Mouse (Mus musculus) urinary bladder, postnatal 10 days (tissue): Measurements from ENCODE around the gene Bcl9.

Experiments used
- DNase-seq: peaks from one replicate; pipeline ENCODE4 v3.0.0; 2022; ENCODE audit warnings: low spot score

Bcl9 gene

GRCm38 (mm10) chr3:97232328-97232727 is 65.4 kb downstream of the Bcl9 start:
- DNase-seq: no peak

- DNase-seq: no peak
These were observed 65.9 kb downstream of the Bcl9 start for GRCm38 (mm10) chr3:97231857-97232256.

GRCm38 (mm10) chr3:97230631-97231404 is 66.9 kb downstream of the Bcl9 start:
- DNase-seq: no peak

GRCm38 (mm10) chr3:97228457-97228856 is 69.3 kb downstream of the Bcl9 start:
- no peak for DNase-seq

DNA sequence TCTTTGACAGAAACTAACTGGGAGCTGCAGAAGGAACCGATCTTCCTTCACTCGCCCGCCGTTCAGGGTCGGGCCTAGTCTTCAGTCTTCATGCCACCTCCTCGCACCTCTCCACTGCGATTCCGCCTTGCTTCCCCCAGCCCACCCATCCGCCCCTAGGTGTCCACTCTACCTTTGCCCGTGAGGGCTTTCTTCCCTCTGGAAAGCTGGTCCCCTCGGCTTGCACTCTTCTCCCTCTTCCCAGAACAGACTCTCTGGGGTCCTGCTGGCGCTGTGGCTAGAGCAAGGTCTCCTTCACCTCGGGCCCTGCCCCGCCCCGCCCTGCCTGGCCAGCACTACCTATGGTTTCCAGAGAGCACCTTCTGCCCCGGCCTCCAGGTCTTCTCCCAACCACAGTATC is 69.7 kb downstream of the Bcl9 start:
- DNase-seq: no peak

- DNase-seq: peak; percentile 74
These were observed 70.3 kb downstream of the Bcl9 start for GRCm38 (mm10) chr3:97227259-97228005.

DNA sequence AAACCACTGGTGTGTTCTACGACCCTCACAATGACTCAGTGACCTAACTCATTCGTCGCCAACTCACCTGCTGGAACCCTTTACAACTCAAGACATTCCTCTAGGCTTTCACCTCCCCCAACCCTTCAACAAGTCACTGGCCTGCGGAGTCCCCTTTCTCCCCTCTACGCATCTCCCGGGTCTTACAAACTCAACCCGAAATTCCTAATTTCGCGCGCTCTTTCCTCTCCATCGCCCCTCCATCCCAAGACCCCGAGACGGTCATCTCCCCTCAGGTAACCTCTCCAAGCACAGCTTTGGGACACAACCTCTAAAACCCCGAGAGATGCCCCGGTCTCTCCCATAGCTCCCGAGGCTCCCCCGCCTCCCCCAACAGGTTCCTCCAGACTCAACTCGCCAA is 71.0 kb downstream of the Bcl9 start:
- DNase-seq: no peak

DNA sequence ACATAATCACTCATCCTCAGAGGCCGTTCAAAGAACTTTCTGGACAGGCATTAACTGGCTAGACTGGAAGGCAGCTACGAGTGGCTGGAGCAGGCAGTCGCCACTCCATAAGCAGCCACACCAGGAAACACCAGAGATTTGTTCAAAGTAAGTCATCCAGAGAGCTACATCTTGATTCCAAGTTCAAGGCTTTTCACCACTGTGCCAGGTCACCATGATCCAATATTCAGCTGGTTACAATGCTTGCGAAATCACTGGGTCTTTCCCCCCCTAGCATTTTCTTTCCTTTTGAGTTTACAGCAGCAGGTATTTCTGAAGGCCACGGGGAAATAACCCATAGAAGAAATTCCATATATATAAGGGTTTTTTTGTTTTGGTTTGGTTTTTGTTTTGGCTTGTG is 72.5 kb downstream of the Bcl9 start:
- no peak for DNase-seq

DNA sequence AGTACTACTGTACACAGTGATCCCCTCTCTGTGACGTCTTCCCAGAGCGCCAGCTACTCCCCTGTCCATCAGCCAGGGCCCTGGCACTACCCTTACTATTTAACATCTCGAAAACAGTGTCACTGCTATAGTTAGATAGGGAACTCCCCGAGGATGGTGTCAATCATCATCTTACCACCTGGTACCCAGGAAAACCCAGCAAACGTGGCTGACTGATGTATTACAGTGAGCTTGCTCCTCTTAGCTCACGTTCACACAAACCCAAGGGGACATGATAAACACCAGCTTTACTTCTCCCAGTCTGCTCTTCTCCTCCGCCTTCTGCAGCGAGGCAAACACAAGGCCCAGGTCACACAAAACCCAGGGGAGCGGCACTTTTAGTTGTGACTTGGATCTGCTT is 74.5 kb downstream of the Bcl9 start:
- DNase-seq: no peak

- DNase-seq: no peak
These were observed 82.2 kb downstream of the Bcl9 start for GRCm38 (mm10) chr3:97215526-97215925.

- DNase-seq: no peak
These were observed 83.3 kb downstream of the Bcl9 start for GRCm38 (mm10) chr3:97214439-97214838.

- no peak for DNase-seq
These were observed 83.8 kb downstream of the Bcl9 start for GRCm38 (mm10) chr3:97213871-97214270.

DNA sequence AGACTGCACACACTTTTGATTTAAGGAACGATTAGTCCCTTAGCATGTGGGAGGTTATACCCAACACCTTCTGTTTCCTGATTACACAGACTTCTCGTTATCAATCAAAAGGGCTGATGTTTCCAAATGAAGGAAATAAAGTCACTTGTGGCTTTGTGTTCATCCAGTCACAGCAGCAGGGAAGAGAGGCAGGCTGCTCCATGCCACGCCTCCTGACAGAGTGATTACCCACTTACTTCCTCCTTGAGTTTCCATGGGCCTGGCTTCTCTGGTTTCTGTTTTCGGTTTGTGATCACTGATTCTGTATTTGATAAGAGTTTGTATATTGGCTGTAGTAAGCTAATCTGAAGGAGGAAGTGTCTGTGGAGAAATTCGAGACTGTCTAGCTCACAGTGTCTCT is 86.5 kb downstream of the Bcl9 start:
- no peak for DNase-seq

DNA sequence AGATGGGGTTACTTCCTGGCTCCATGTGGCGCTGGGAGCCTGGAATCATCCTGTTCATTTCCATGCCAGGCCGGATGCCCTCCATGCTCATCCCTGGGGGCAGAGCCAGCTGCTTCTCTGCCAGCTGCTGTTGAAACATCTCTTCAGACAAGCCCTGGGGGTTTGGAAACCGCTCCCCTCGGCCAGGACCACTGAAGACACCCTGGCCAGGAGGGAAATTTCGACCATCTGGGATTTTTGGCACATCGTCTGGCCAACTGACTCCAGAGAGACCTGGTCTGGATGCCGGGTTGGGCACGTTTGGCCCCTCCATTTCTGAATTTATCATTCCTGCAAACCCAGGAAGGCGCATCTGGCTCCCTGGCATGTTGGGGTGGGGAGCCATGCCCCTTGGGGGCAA is 88.4 kb downstream of the Bcl9 start:
- DNase-seq: no peak

- DNase-seq: no peak
These were observed 91.2 kb downstream of the Bcl9 start for GRCm38 (mm10) chr3:97206521-97206920.

- no peak for DNase-seq
These were observed 93.8 kb downstream of the Bcl9 start for GRCm38 (mm10) chr3:97203880-97204279.

DNA sequence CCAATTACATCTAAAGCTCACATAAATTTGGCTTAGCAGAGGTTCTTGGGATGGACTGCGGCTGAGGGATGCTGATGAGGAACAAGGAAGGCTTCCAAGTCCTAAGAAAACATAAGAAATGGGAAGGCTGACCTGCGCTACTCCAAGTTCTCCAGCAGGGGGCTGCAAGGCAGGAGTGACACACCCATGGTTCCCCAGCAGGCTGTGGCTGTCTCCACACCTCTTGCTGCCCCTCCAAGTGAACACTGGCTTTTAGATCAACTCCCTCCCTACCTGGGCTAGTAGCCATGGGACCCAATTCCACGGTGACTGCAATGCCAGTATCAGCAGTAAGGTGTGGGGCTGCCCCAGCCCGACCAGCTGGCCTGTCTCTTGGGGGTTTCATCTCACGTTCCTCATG is 95.8 kb downstream of the Bcl9 start:
- no peak for DNase-seq

DNA sequence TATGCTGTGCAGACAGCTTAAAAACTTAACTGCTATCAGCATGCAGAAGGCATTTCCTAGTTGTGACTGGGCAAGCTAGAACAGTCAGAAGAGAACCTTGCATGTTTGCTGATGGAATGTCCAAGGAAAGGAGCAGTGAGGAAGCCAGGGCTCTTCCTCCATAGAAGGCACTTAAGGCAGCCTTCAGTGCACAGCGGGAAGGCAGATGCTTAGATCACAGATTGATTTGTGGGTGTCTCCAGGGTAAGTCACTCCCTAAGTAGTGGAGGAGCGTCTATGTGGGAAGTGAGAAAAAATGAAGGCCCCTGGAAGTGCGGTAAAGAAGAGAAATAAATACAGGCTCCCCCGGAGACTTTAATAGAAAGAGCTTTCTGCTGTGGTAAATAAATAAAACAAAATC is 98.5 kb downstream of the Bcl9 start:
- DNase-seq: no peak

- no peak for DNase-seq
These were observed 101.1 kb downstream of the Bcl9 start for GRCm38 (mm10) chr3:97196571-97196970.

- DNase-seq: no peak
These were observed 112.4 kb downstream of the Bcl9 start for GRCm38 (mm10) chr3:97185098-97185860.

DNA sequence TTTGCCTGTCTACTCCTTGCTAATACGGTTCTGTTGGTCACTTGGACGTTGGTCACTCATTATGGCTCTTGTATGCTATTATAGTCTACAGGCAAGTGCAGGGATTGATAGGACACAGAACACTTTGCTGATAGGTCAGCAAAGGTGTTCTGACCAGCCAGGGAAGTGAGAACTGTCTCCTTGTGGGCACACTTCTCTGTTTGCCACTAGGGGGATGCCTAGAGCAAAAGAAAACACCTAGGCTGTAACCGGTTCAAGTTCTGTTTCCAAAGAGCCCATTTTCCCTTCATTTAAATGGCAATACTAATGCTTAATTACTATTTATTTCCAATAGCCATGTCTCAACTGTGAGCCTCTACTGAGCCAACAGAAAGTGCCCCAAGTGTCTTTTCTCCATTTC is 113.9 kb downstream of the Bcl9 start:
- no peak for DNase-seq

DNA sequence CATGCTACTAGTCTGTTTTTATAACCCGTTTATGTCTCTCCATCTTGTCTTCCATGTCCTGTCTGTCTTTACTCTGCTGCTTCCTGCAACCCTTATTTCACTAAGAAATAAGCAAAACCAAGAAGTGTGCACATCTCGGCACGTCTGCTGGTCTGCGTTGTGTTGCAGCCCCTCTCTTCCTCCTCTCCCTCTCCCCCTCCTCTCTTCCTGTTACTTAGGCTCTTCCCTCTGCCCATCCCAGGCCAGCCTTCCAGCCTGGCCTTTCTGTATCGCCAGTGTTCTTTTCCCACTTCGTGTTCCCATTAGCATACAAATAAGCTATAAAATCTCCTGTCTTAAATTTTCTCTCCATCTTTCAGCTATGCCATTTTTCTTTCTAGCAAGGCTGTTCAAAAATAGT is 117.2 kb downstream of the Bcl9 start:
- DNase-seq: no peak

DNA sequence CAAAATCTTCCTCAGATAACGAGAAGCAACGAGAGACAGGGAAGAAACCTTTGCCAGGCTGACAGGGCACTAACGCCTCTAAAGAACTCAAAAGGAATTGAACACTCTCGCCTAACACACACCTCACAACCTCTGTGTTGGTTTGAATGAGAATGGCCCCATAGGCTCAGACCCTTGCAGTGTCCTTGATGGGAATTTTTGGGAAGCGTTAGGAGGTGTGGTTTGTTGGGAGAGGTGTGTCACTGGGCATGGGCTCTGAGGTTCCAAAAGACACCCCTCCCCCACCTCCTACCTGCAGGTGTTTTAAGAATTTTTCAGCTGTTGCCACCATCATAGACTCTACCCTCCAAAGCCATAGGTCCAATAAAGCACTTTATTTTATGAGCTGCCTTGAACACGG is 118.8 kb downstream of the Bcl9 start:
- DNase-seq: no peak
